Mouse (Mus musculus): ENCODE data around the gene Mau2.

DNA sequence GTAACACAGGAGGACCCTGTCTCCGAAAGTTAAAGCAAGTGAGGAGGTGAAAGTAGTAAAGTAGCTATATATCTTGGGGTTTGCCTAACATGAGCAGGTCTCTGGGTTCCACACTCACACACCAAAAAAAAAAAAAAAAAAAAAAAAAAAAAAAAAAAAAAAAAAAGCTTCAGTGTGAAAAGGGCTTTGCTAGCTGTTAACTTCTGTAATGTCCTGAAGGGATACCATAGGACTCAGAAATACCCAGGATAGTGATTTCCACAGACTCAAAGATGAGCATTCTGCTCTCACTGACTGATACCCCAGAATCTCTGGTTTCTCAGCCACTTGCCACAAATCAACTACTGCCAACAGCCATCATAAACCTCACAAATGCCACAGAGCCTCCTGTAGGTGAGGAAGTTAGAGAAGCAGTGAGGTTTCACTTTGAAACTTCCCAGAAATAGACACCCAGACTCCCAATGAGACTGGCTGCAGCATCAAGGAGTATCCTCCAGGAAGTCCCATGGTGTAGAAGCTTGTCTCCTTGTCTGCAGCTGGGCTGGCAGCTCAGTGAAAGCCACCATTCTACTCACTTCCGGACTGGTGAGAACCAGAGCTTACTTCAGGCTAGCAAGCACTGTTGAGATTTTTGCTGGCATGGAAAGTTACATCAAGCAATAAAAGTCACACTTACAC lies 57.5 kb downstream of the Mau2 start:
- no peak for TF ChIP-seq CTCF (IDR thresholded peaks at IDR 0.05; ENCODE audit: low read depth, low read length)
- no peak for TF ChIP-seq POLR2A (IDR thresholded peaks at IDR 0.05; ENCODE audit: extremely low read depth, insufficient read depth, low read length)

All from liver, adult 2 months (tissue).